Mouse (Mus musculus) bone marrow macrophage, adult 2 months (primary cell): Measurements from ENCODE around the gene Hydin. TPM values are rescaled to one million over a fixed set of nuclear protein-coding genes. Genes with fewer than 3 reads are reported as not detected.

Experiments
- H3K27ac ChIP-seq: 2 replicates; pipeline ENCODE4 v1.5.1; 2012; ENCODE audit warnings: low read depth, low read length; ENCODE audit not compliant: insufficient read depth
- H3K4me1 ChIP-seq: 2 replicates; pipeline ENCODE4 v1.6.1; 2012; ENCODE audit warnings: low read length; ENCODE audit not compliant: control insufficient read depth, insufficient read depth
- H3K4me3 ChIP-seq: 2 replicates; pipeline ENCODE4 v1.5.1; 2012; ENCODE audit warnings: mild to moderate bottlenecking, low read length, moderate library complexity; ENCODE audit not compliant: insufficient read depth
- CTCF ChIP-seq: IDR thresholded peaks from 2 replicates; pipeline ENCODE4 v1.5.1; 2012; ENCODE audit warnings: low read depth, mild to moderate bottlenecking, low read length, moderate library complexity
- POLR2A ChIP-seq: IDR thresholded peaks from 2 replicates; pipeline ENCODE4 v1.6.1; 2012; ENCODE audit warnings: mild to moderate bottlenecking, low read depth, low read length, borderline replicate concordance
- polyA plus RNA-seq: library from polyadenylated mRNA; stranded (reverse); fragments of >200 nt; gene quantifications from 2 replicates; pipeline ENCODE4 v1.2.4, GENCODE M21; 2012; ENCODE audit not compliant: missing spikeins, insufficient read depth, insufficient read length

Hydin gene
- polyA plus RNA-seq = 0.27 and 0.32 TPM in 2 replicates

GRCm38 (mm10) chr8:110266741-110267140 lies at the start of gene Hydin:
Hydin (plus strand) TSS chr8:110266977.
- Histone ChIP-seq H3K4me1 (peaks cover 6% of the 10 kb centered on the region; the same call in 1 of the 2 replicates), H3K27ac (no peak within 1 kb of the TSS), H3K4me3 (peak within 1 kb of the TSS; percentile 5; the same call in 1 of the 2 replicates)
- TF ChIP-seq CTCF (no peak), POLR2A (no peak)

- TF ChIP-seq CTCF (no peak), POLR2A (no peak)
- Histone ChIP-seq H3K27ac (no peak overlapping the region), H3K4me1 (peaks cover 4% of the 10 kb centered on the region; the same call in 1 of the 2 replicates), H3K4me3 (peak overlapping the region; percentile 4; the same call in 1 of the 2 replicates)
Observed at GRCm38 (mm10) chr8:110217198-110217597, 49.6 kb upstream of the Hydin start.

GRCm38 (mm10) chr8:110217681-110218131 lies 49.1 kb upstream of the Hydin start:
- H3K4me1 ChIP-seq = peaks cover 4% of the 10 kb centered on the region; the same call in 1 of the 2 replicates
- H3K27ac ChIP-seq = no peak overlapping the region; the same call in 1 of the 2 replicates
- TF ChIP-seq CTCF = no peak
- TF ChIP-seq POLR2A = no peak
- H3K4me3 ChIP-seq = peak overlapping the region; percentile 78

- no peak overlapping the region for H3K27ac ChIP-seq
- TF ChIP-seq CTCF = no peak
- no peak for TF ChIP-seq POLR2A
- H3K4me1 ChIP-seq = peaks cover 4% of the 10 kb centered on the region; the same call in 1 of the 2 replicates
- H3K4me3 ChIP-seq = peak overlapping the region; percentile 78
Observed at GRCm38 (mm10) chr8:110218511-110218910, 48.3 kb upstream of the Hydin start.

- Histone ChIP-seq H3K27ac (no peak overlapping the region), H3K4me3 (no peak overlapping the region), H3K4me1 (peaks cover 4% of the 10 kb centered on the region; the same call in 1 of the 2 replicates)
- TF ChIP-seq POLR2A = no peak
- no peak for TF ChIP-seq CTCF
Observed at GRCm38 (mm10) chr8:110220936-110221335, 45.8 kb upstream of the Hydin start.

- H3K27ac ChIP-seq = no peak overlapping the region
- TF ChIP-seq POLR2A (no peak), CTCF (no peak)
- H3K4me3 ChIP-seq = no peak overlapping the region
- H3K4me1 ChIP-seq = peaks cover 2% of the 10 kb centered on the region; the same call in 1 of the 2 replicates
Observed at GRCm38 (mm10) chr8:110230803-110231202, 36.0 kb upstream of the Hydin start.

- H3K4me3 ChIP-seq = no peak overlapping the region
- H3K4me1 ChIP-seq = no peaks in the 10 kb centered on the region
- TF ChIP-seq CTCF (no peak), POLR2A (no peak)
- no peak overlapping the region for H3K27ac ChIP-seq
Observed at GRCm38 (mm10) chr8:110242278-110243177, 24.2 kb upstream of the Hydin start.

GRCm38 (mm10) chr8:110244566-110244965 lies 22.2 kb upstream of the Hydin start:
- Histone ChIP-seq H3K4me1 (no peaks in the 10 kb centered on the region), H3K4me3 (no peak overlapping the region), H3K27ac (no peak overlapping the region)
- TF ChIP-seq POLR2A = no peak
- TF ChIP-seq CTCF = no peak

- TF ChIP-seq CTCF = no peak
- TF ChIP-seq POLR2A = no peak
- H3K27ac ChIP-seq = no peak overlapping the region
- H3K4me1 ChIP-seq = no peaks in the 10 kb centered on the region
- H3K4me3 ChIP-seq = no peak overlapping the region
Observed at GRCm38 (mm10) chr8:110247238-110247637, 19.5 kb upstream of the Hydin start.

- H3K4me3 ChIP-seq = no peak overlapping the region
- no peak for TF ChIP-seq CTCF
- H3K4me1 ChIP-seq = no peaks in the 10 kb centered on the region
- H3K27ac ChIP-seq = no peak overlapping the region
Observed at GRCm38 (mm10) chr8:110253986-110254385, 12.8 kb upstream of the Hydin start.
